In genomic region chr13:43499731-43500482, GRCm38 (mm10) we compare ENCODE assay signal across 16 mouse cellular contexts.
"Had no signal": no experiment of that assay in that cellular context is flagged by ENCODE, and none has a peak within 500 bp of the region (broad histone marks: within the 10 kb centered on the region; RNA-seq: fewer than 3 reads in every experiment).

No protein-coding gene starts in this region.

- H3K27ac ChIP-seq: intestine, embryonic 15.5 days; limb, embryonic 12.5 days; liver, embryonic 14.5 days; macrophage; midbrain, embryonic 15.5 days; neural tube, embryonic 13.5 days; stomach, postnatal 0 days had no signal

- H3K27me3 ChIP-seq: intestine, embryonic 15.5 days; limb, embryonic 12.5 days; megakaryocyte, embryonic 14.5 days; midbrain, embryonic 15.5 days; neural tube, embryonic 13.5 days had no signal

- H3K36me3 ChIP-seq: intestine, embryonic 15.5 days; limb, embryonic 12.5 days; midbrain, embryonic 15.5 days; neural tube, embryonic 13.5 days had no signal

- H3K4me3 ChIP-seq: intestine, embryonic 15.5 days; limb, embryonic 12.5 days; megakaryocyte, embryonic 14.5 days; midbrain, embryonic 15.5 days; neural tube, embryonic 13.5 days had no signal

- H3K4me2 ChIP-seq: intestine, embryonic 15.5 days; limb, embryonic 12.5 days; lung, embryonic 14.5 days; midbrain, embryonic 11.5 days; midbrain, embryonic 15.5 days; neural tube, embryonic 13.5 days had no signal

- H3K9me3 ChIP-seq: intestine, embryonic 15.5 days; midbrain, embryonic 15.5 days; neural tube, embryonic 13.5 days had no signal

- H3K9ac ChIP-seq: intestine, embryonic 15.5 days; limb, embryonic 12.5 days; liver, embryonic 14.5 days; lung, embryonic 14.5 days; midbrain, embryonic 15.5 days; neural tube, embryonic 13.5 days had no signal

- DNase-seq: liver; lung, embryonic 14.5 days; lung, postnatal 14 days; retina, postnatal 1 day; right cerebral cortex, postnatal 4 days; spleen, adult 18-20 months; thymus, adult 18-20 months had no signal

- ATAC-seq: intestine, embryonic 15.5 days; midbrain, embryonic 15.5 days had no signal
